Mouse (Mus musculus) forebrain, embryonic 14.5 days (tissue): Measurements from ENCODE around the gene Kcnb1. TPM values are rescaled to one million over a fixed set of nuclear protein-coding genes. Genes with fewer than 3 reads are reported as not detected.

ENCODE experiments used
- ATAC-seq: fragments of 200-750 bp; cut with Nextera tagmentation; 2 replicates; pipeline ENCODE4 v1.8.0; 2017; ENCODE audit warnings: mild to moderate bottlenecking, moderate library complexity
- DNase-seq: peaks from one replicate; pipeline ENCODE4 v3.0.0-alpha.2; 2015; ENCODE audit warnings: low spot score
- H3K27ac ChIP-seq: fragments of 300-500 bp; sonication (generic); 2 replicates; pipeline ENCODE4 v1.5.1; 2014; ENCODE audit warnings: low read depth, mild to moderate bottlenecking, control low read depth, low read length, moderate library complexity
- H3K27me3 ChIP-seq: fragments of 300-500 bp; sonication (generic); replicated peaks from 2 replicates; pipeline ENCODE4 v1.6.1; 2014; ENCODE audit warnings: low read length, control low read depth, mixed read lengths; ENCODE audit not compliant: control insufficient read depth, insufficient read depth
- H3K36me3 ChIP-seq: fragments of 300-500 bp; sonication (generic); 2 replicates; pipeline ENCODE4 v1.6.1; 2014; ENCODE audit warnings: low read length, control low read depth; ENCODE audit not compliant: control insufficient read depth, insufficient read depth
- H3K4me1 ChIP-seq: fragments of 300-500 bp; sonication (generic); 2 replicates; pipeline ENCODE4 v1.6.1; 2014; ENCODE audit warnings: antibody characterized with exemption, low read length, control low read depth; ENCODE audit not compliant: control insufficient read depth, insufficient read depth
- H3K4me2 ChIP-seq: fragments of 300-500 bp; sonication (generic); 2 replicates; pipeline ENCODE4 v1.6.1; 2014; ENCODE audit warnings: mild to moderate bottlenecking, control low read depth, low read length
- H3K4me3 ChIP-seq: fragments of 300-500 bp; sonication (generic); 2 replicates; pipeline ENCODE4 v1.5.1; 2014; ENCODE audit warnings: low read depth, low read length, control low read depth
- H3K9ac ChIP-seq: fragments of 300-500 bp; sonication (generic); 2 replicates; pipeline ENCODE4 v1.6.1; 2014; ENCODE audit warnings: mild to moderate bottlenecking, low read length, control low read depth, moderate library complexity
- H3K9me3 ChIP-seq: fragments of 300-500 bp; sonication (generic); replicated peaks from 2 replicates; pipeline ENCODE4 v1.6.1; 2016; ENCODE audit warnings: low read length, control low read depth, mixed read lengths; ENCODE audit not compliant: control insufficient read depth
- WGBS: fragments of 180-500 bp; shearing (Covaris S2); extraction: QIAGEN DNeasy Blood & Tissue Kit; methylation state at CpG from one replicate; pipeline ENCODE4 v1.1.7; 2014; 5-methylcytosine and 5-hydroxymethylcytosine counted together
- polyA plus RNA-seq: library from polyadenylated mRNA; unstranded; fragments of >200 nt; fragmentation: Nextera tagmentation; extraction: Ambion mirVana; gene quantifications from 2 replicates; pipeline ENCODE4 v1.2.1, GENCODE M21; 2014

Kcnb1 gene
- polyA plus RNA-seq, 1 experiment from 2014 or later, result 1.6 TPM

DNA sequence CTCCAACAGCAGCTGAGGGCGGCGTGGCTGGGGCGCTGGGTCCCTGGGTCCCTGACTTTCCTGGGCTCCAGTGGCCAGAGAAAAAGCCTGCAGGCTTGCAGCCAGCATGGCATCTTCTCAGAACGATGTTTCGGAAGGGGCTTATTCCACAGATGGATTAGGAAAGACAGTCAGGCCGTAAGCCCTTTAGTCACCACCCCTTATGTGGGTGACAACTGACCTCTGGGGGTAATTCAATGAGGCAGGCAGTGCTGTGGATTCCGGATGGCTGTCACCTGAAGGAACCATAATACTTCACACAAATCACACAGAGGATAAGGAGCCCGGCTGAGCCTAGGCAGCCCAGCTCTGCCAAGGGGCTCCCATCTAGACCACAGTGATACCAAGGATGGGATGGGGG, 8.9 kb downstream of the Kcnb1 start:
- H3K27me3 ChIP-seq, result no peaks in the 10 kb centered on the region
- no peak overlapping the region for H3K9ac ChIP-seq
- no peak overlapping the region for H3K27ac ChIP-seq
- 81% methylated on average over 8 of the region's 8 CpGs for WGBS
- no peaks in the 10 kb centered on the region for H3K9me3 ChIP-seq
- H3K36me3 ChIP-seq, result no peaks in the 10 kb centered on the region
- H3K4me1 ChIP-seq, result no peaks in the 10 kb centered on the region
- ATAC-seq (no peak), DNase-seq (no peak)
- H3K4me3 ChIP-seq, result no peak overlapping the region
- no peak overlapping the region for H3K4me2 ChIP-seq

DNA sequence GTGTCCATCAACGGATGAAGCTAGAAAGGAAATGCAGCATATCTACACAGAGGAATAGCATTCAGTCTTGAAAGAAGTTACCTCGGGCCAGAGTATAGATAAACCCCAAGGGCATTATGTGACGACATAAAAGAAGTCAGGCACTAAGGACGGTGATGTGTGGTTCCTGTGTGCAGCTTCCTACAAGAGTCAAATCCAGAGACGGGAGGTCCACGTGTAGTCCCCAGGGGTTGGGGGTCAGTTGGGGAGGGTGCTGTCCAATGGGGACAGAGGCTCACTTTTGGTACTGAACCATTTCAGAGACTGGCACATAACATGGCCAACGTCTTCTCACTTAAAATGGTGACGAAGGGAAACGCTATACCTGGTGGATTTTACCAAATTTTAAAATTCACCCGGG, 10.7 kb downstream of the Kcnb1 start:
- Histone ChIP-seq H3K4me3 (no peak overlapping the region), H3K9me3 (no peaks in the 10 kb centered on the region), H3K27ac (no peak overlapping the region), H3K27me3 (no peaks in the 10 kb centered on the region), H3K4me1 (no peaks in the 10 kb centered on the region), H3K36me3 (no peaks in the 10 kb centered on the region), H3K9ac (no peak overlapping the region), H3K4me2 (no peak overlapping the region)
- 90% methylated on average over 10 of the region's 10 CpGs for WGBS
- ATAC-seq (no peak), DNase-seq (no peak)

DNA sequence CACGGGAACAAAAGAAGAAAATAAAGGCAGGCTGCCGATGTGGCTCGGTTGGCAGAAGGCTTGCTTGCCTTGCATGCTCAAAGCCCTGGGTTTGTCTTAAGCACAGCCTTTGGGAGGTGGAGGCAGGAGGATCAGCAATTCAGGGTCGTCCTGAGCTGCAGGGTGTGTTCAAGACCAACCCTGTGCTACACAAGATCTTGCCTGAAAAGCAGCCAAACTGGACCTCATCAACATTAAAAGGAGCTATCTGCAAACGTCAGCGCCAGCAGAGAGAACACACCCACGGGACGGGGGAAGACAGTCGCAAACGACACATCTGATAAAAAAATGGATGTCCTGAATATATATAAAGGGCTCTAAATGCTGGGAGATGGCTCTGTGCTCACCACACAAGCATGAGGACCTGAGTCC, 12.7 kb downstream of the Kcnb1 start:
- ATAC-seq, result no peak

DNA sequence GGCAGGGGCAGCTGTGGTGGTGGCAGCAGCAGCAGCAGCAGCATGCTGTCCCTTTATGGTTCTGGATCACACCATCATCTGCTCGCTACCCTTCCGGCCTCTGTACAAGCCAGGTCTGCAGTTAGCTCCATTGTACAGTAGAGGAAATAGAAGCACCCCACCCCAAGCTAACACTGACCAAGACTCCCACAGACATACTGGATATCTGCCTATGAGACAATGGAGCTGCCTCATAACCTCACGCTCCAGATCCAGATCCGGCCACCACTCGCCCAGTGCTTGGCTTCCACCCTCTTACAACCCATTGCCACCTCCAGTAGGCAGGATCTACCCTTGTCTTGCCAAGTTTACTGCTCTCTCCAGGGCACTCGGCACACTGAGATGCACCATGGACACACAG, 14.7 kb downstream of the Kcnb1 start:
- H3K36me3 ChIP-seq, result no peaks in the 10 kb centered on the region
- H3K4me1 ChIP-seq, result no peaks in the 10 kb centered on the region
- H3K4me2 ChIP-seq, result no peak overlapping the region
- no peaks in the 10 kb centered on the region for H3K9me3 ChIP-seq
- no peak for DNase-seq
- no peak for ATAC-seq
- no peaks in the 10 kb centered on the region for H3K27me3 ChIP-seq
- H3K9ac ChIP-seq, result no peak overlapping the region
- 93% methylated on average over 6 of the region's 6 CpGs for WGBS
- H3K4me3 ChIP-seq, result no peak overlapping the region
- no peak overlapping the region for H3K27ac ChIP-seq

More for the DNA sequence above, 12.7 kb downstream of the Kcnb1 start:
- 66% methylated on average over 10 of the region's 10 CpGs for WGBS
- Histone ChIP-seq H3K27me3 (no peaks in the 10 kb centered on the region), H3K36me3 (no peaks in the 10 kb centered on the region), H3K4me2 (no peak overlapping the region), H3K9me3 (no peaks in the 10 kb centered on the region), H3K27ac (no peak overlapping the region), H3K4me1 (no peaks in the 10 kb centered on the region), H3K4me3 (no peak overlapping the region), H3K9ac (no peak overlapping the region)
- no peak for DNase-seq

DNA sequence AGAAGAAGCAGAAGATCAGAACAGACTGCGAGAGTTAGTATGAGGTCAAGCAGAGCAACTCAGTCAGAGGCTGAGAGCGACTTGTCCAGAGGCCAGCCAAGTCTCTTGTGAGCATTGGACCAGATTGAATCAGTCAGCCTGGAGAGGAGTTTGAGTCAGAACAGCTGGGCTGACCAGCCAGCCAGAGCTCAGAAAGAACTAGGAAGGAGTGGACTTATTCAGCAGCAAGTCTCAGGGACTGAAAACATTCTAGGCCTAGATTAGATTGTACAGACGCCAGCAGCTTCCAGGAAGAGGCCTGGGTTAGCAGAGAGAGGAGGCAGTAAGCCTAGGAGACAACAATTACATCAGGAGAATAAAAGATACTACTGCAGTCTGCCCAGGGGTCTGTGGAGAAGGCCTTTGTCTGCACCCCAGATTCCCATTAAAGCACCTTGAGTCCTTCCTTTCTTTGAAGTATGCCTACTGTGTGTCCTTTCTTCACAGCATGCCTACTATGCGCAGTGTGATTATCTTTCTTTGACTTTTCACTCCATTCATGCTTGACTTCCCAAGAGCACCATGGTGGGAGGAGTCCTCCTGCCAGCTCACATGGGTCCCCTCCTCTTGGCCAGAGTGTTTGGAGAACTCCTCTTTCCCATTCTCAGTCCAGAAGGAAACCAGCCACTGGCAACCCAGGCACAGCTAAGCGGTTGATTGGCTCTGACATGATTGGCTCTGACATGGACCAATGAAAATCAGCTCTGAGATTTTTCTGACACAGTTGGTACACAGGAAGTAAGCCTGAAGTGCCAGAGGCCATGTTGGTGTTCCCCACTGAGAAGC, 16.7 kb downstream of the Kcnb1 start:
- ATAC-seq, result no peak
- H3K36me3 ChIP-seq, result no peaks in the 10 kb centered on the region
- H3K27me3 ChIP-seq, result no peaks in the 10 kb centered on the region
- no peak overlapping the region for H3K27ac ChIP-seq
- H3K9ac ChIP-seq, result no peak overlapping the region
- 75% methylated on average over 5 of the region's 5 CpGs for WGBS
- no peaks in the 10 kb centered on the region for H3K9me3 ChIP-seq
- no peak overlapping the region for H3K4me3 ChIP-seq
- DNase-seq, result no peak
- no peaks in the 10 kb centered on the region for H3K4me1 ChIP-seq
- no peak overlapping the region for H3K4me2 ChIP-seq

DNA sequence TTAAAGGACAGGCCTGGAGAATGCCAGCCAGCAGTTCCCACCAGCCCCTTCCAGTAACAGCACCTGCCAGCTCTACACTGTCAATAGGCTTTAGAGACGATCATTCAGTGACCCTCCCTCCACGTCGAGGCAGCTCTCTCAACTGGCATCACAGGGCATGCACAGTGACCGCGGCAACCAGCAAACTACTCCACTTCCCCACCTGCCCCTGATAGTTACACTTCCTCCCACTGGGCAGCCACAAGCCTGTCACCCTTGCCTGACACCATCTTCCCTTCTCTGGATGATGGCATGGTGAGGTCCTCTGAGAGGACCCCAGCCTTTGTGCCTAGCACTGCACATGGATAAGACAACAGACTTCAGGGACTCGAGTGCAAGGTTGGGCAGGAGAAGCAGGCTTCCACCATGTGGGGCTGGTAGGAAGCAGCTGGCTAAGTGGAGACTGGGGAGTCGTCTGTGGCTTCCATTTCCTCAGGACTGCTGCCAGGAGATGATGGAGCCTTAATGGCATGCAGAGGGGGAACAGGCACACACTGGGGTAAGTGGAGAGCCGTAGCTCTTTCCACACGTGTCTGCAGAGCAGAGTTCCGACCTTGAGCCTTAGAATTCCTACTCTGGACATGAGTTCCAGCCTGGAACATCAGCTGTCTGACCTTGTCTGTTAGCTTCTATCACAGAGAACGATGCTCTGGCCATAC, 22.3 kb downstream of the Kcnb1 start:
- no peaks in the 10 kb centered on the region for H3K27me3 ChIP-seq
- H3K4me1 ChIP-seq, result no peaks in the 10 kb centered on the region
- no peaks in the 10 kb centered on the region for H3K9me3 ChIP-seq
- no peak for DNase-seq
- WGBS, result 64% methylated on average over 11 of the region's 11 CpGs
- H3K9ac ChIP-seq, result no peak overlapping the region
- no peak for ATAC-seq
- H3K36me3 ChIP-seq, result no peaks in the 10 kb centered on the region
- no peak overlapping the region for H3K4me2 ChIP-seq
- H3K27ac ChIP-seq, result no peak overlapping the region
- no peak overlapping the region for H3K4me3 ChIP-seq

DNA sequence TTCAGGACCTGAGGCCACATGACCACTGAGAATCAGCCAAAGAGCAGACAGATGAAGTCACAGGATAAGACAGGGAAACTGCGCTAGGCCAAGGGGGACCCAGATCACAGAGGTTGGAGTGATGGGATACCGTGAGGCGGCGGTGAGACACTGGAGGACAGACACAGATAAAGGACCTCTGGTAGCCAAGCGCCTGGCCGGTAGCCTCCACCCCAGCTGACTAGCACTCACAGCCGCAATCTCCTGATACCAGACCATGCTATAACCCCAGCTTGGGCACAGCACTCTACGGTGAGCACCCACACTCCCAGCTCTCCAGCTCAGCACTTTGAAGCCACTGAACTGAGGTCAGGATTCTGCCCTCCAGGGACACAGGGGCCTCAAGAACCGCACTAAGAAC, 26.4 kb downstream of the Kcnb1 start:
- Histone ChIP-seq H3K27me3 (no peaks in the 10 kb centered on the region), H3K27ac (no peak overlapping the region), H3K4me1 (0 out of 2 replicates have a peak, but pooled peaks cover 4% of the 10 kb centered on the region), H3K9ac (no peak overlapping the region), H3K36me3 (no peaks in the 10 kb centered on the region), H3K9me3 (0 out of 2 replicates have a peak, but pooled peaks cover 2% of the 10 kb centered on the region), H3K4me3 (no peak overlapping the region), H3K4me2 (no peak overlapping the region)
- WGBS, result 96% methylated on average over 9 of the region's 9 CpGs
- DNase-seq, result no peak
- ATAC-seq, result no peak

DNA sequence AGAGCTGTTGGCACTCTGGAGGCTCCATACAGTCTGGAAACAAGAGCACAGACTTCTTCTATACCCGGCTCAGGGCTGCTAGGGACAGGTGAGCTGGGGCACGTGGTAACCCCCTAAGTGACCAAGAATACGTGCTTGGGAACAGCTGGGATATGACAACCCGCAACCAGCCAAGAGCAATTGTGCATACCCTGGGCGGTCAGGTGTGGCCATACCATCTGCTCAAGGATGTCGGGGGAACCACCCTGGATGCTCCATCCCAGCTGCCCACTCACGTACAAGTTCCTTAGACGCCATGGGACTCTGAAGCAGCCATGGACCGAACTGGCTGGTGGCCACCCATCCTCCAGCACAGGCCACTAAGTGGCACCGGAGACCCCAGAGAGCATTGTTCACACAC, 26.8 kb downstream of the Kcnb1 start:
- Histone ChIP-seq H3K4me3 (no peak overlapping the region), H3K27me3 (no peaks in the 10 kb centered on the region), H3K36me3 (no peaks in the 10 kb centered on the region), H3K4me1 (peaks cover 7% of the 10 kb centered on the region; the same call in 1 of the 2 replicates), H3K9ac (no peak overlapping the region), H3K27ac (no peak overlapping the region), H3K4me2 (no peak overlapping the region), H3K9me3 (0 out of 2 replicates have a peak, but pooled peaks cover 2% of the 10 kb centered on the region)
- no peak for DNase-seq
- no peak for ATAC-seq
- WGBS, result 93% methylated on average over 10 of the region's 10 CpGs

DNA sequence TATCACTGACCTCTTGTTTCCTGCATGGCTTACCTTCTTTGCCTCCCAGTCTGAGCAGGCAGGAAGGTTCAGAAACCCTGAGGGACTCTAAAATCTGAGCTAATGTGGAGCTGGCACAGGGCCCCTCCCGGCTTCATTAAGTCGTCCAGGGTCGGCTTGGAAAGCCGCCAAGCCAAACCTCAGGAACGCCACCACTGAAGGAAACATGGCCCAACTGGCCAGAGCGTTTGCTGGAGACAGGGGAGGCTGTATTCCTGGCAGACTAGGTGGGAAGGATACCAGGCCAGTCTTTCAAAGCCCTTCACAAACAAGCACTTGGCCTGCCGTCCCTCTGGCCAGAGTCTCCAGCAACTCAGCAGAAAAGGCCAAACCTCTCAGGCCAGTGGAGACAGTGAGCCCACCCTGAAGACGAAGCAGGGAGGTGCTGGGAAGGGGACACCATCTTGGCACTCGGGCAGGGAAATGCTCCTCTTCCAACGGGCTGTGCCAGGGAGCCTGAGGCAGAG, 27.4 kb downstream of the Kcnb1 start:
- DNase-seq, result peak; percentile 35
- peaks cover 8% of the 10 kb centered on the region; the same call in 1 of the 2 replicates for H3K4me1 ChIP-seq
- no peak for ATAC-seq

More for the DNA sequence above, 27.4 kb downstream of the Kcnb1 start:
- Histone ChIP-seq H3K27ac (no peak overlapping the region), H3K27me3 (no peaks in the 10 kb centered on the region), H3K36me3 (no peaks in the 10 kb centered on the region), H3K9ac (no peak overlapping the region), H3K4me2 (no peak overlapping the region), H3K4me3 (no peak overlapping the region), H3K9me3 (0 out of 2 replicates have a peak, but pooled peaks cover 2% of the 10 kb centered on the region)
- WGBS, result 64% methylated on average over 10 of the region's 10 CpGs
